Mouse (Mus musculus): Measurements from ENCODE around the gene Opn4. TPM values are rescaled to one million over a fixed set of nuclear protein-coding genes. Genes with fewer than 3 reads are reported as not detected.
A peak's percentile ranks its signal among the peaks of the same experiment; 100 is the strongest.

Gene Opn4
- polyA plus RNA-seq, 1 experiment from 2014 or later: not detected

DNA sequence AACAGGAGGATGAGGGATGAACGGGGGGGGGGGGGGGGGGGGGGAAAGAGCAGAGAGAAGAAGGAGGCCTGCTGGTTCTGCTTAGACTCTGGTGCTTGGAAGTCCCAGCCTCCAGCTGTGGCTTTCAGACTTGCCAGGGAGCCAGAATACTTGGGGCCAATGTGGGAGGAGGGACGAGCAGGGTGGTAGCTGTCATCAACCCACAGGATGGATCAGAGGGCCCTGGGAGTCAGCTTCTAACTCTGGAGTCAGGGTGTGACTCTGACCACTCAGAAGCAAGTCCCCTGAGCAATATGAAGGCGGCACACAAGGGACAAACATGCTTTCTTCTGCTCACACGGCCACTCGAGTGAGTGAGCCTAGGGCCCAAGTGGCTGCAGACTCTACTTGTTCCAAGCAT lies 35.3 kb downstream of the Opn4 start:
- Histone ChIP-seq H3K36me3 (ENCODE audit: insufficient read depth) (no peaks in the 10 kb centered on the region), H3K27ac (ENCODE audit: low read depth) (no peak overlapping the region), H3K9me3 (ENCODE audit: low read depth, low read length) (no peaks in the 10 kb centered on the region), H3K27me3 (ENCODE audit: insufficient read depth, low read length) (no peaks in the 10 kb centered on the region), H3K4me1 (ENCODE audit: insufficient read depth) (no peaks in the 10 kb centered on the region), H3K9ac (no peak overlapping the region), H3K4me2 (no peak overlapping the region), H3K4me3 (ENCODE audit: low read depth, low read length) (no peak overlapping the region)
- WGBS: 57% methylated on average over 5 of the region's 5 CpGs
- no peak for ATAC-seq (ENCODE audit: insufficient read depth)
- no peak for DNase-seq
- no peak for TF ChIP-seq CTCF (IDR thresholded peaks at IDR 0.05; ENCODE audit: low read depth)

- H3K4me2 ChIP-seq: no peak overlapping the region
- H3K9me3 ChIP-seq (ENCODE audit: low read depth, low read length): no peaks in the 10 kb centered on the region
- no peaks in the 10 kb centered on the region for H3K36me3 ChIP-seq (ENCODE audit: insufficient read depth)
- H3K9ac ChIP-seq: no peak overlapping the region
- TF ChIP-seq CTCF (IDR thresholded peaks at IDR 0.05; ENCODE audit: low read depth): peak; percentile 27
- WGBS: 7% methylated on average over 2 of the region's 2 CpGs
- no peak for ATAC-seq (ENCODE audit: insufficient read depth)
- H3K4me3 ChIP-seq (ENCODE audit: low read depth, low read length): no peak overlapping the region
- no peaks in the 10 kb centered on the region for H3K27me3 ChIP-seq (ENCODE audit: insufficient read depth, low read length)
- DNase-seq: no peak
- H3K4me1 ChIP-seq (ENCODE audit: insufficient read depth): no peaks in the 10 kb centered on the region
- H3K27ac ChIP-seq (ENCODE audit: low read depth): no peak overlapping the region
These were observed 37.5 kb downstream of the Opn4 start for GRCm38 (mm10) chr14:34562393-34562792.

- Histone ChIP-seq H3K4me3 (ENCODE audit: low read depth, low read length) (no peak overlapping the region), H3K4me1 (ENCODE audit: insufficient read depth) (no peaks in the 10 kb centered on the region), H3K36me3 (ENCODE audit: insufficient read depth) (no peaks in the 10 kb centered on the region), H3K9me3 (ENCODE audit: low read depth, low read length) (no peaks in the 10 kb centered on the region), H3K4me2 (no peak overlapping the region), H3K27ac (ENCODE audit: low read depth) (no peak overlapping the region), H3K27me3 (ENCODE audit: insufficient read depth, low read length) (no peaks in the 10 kb centered on the region), H3K9ac (no peak overlapping the region)
- 79% methylated on average over 8 of the region's 8 CpGs for WGBS
- no peak for ATAC-seq (ENCODE audit: insufficient read depth)
- no peak for DNase-seq
- no peak for TF ChIP-seq CTCF (IDR thresholded peaks at IDR 0.05; ENCODE audit: low read depth)
These were observed 38.3 kb downstream of the Opn4 start for GRCm38 (mm10) chr14:34561647-34562046.

GRCm38 (mm10) chr14:34558947-34559346 lies 41.0 kb downstream of the Opn4 start:
- DNase-seq: no peak
- H3K4me2 ChIP-seq: no peak overlapping the region

GRCm38 (mm10) chr14:34555211-34555610 lies 44.7 kb downstream of the Opn4 start:
- no peak for DNase-seq
- no peak for ATAC-seq (ENCODE audit: insufficient read depth)
- Histone ChIP-seq H3K4me1 (ENCODE audit: insufficient read depth) (no peaks in the 10 kb centered on the region), H3K9me3 (ENCODE audit: low read depth, low read length) (no peaks in the 10 kb centered on the region), H3K36me3 (ENCODE audit: insufficient read depth) (no peaks in the 10 kb centered on the region), H3K27ac (ENCODE audit: low read depth) (no peak overlapping the region), H3K4me2 (no peak overlapping the region), H3K9ac (no peak overlapping the region), H3K4me3 (ENCODE audit: low read depth, low read length) (no peak overlapping the region), H3K27me3 (ENCODE audit: insufficient read depth, low read length) (peaks cover 3% of the 10 kb centered on the region; the same call in 1 of the 2 replicates)
- WGBS: 68% methylated on average over 13 of the region's 13 CpGs
- no peak for TF ChIP-seq CTCF (IDR thresholded peaks at IDR 0.05; ENCODE audit: low read depth)

More at GRCm38 (mm10) chr14:34558947-34559346, 41.0 kb downstream of the Opn4 start:
- 84% methylated on average over 9 of the region's 9 CpGs for WGBS
- H3K27ac ChIP-seq (ENCODE audit: low read depth): no peak overlapping the region
- no peaks in the 10 kb centered on the region for H3K27me3 ChIP-seq (ENCODE audit: insufficient read depth, low read length)
- H3K4me3 ChIP-seq (ENCODE audit: low read depth, low read length): no peak overlapping the region
- H3K4me1 ChIP-seq (ENCODE audit: insufficient read depth): no peaks in the 10 kb centered on the region
- no peak overlapping the region for H3K9ac ChIP-seq
- ATAC-seq (ENCODE audit: insufficient read depth): no peak
- H3K36me3 ChIP-seq (ENCODE audit: insufficient read depth): no peaks in the 10 kb centered on the region
- no peaks in the 10 kb centered on the region for H3K9me3 ChIP-seq (ENCODE audit: low read depth, low read length)
- no peak for TF ChIP-seq CTCF (IDR thresholded peaks at IDR 0.05; ENCODE audit: low read depth)

- TF ChIP-seq CTCF (IDR thresholded peaks at IDR 0.05; ENCODE audit: low read depth): no peak
- Histone ChIP-seq H3K27me3 (ENCODE audit: insufficient read depth, low read length) (peaks cover 3% of the 10 kb centered on the region; the same call in 1 of the 2 replicates), H3K36me3 (ENCODE audit: insufficient read depth) (no peaks in the 10 kb centered on the region), H3K9me3 (ENCODE audit: low read depth, low read length) (no peaks in the 10 kb centered on the region), H3K4me1 (ENCODE audit: insufficient read depth) (no peaks in the 10 kb centered on the region), H3K27ac (ENCODE audit: low read depth) (no peak overlapping the region), H3K4me3 (ENCODE audit: low read depth, low read length) (no peak overlapping the region), H3K9ac (no peak overlapping the region), H3K4me2 (no peak overlapping the region)
- DNase-seq (no peak), ATAC-seq (ENCODE audit: insufficient read depth) (no peak)
- WGBS: 48% methylated on average over 3 of the region's 3 CpGs
These were observed 45.9 kb downstream of the Opn4 start for GRCm38 (mm10) chr14:34554047-34554446.

DNA sequence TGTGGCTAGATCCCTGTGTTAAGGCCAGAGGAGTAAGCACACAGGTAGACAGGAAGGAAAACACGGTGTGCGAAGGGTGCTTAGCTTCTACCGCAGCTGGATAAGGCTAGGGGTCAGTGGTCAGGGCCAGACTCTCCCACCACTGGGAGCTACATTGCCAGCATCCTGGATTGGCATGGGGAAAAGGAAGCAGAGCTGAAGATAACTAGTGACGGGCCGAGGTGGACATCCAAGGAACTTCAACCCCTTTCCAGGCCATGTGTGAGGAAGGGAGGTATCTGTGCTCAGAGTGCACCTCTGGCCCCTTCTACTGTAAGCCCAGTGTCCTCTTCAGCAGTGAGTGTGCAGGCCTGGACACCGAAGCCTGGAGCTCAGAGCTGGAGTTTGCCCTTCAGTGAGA lies 46.5 kb downstream of the Opn4 start:
- no peak for ATAC-seq (ENCODE audit: insufficient read depth)
- Histone ChIP-seq H3K36me3 (ENCODE audit: insufficient read depth) (no peaks in the 10 kb centered on the region), H3K4me2 (no peak overlapping the region), H3K4me1 (ENCODE audit: insufficient read depth) (no peaks in the 10 kb centered on the region), H3K9me3 (ENCODE audit: low read depth, low read length) (no peaks in the 10 kb centered on the region), H3K4me3 (ENCODE audit: low read depth, low read length) (no peak overlapping the region), H3K9ac (no peak overlapping the region), H3K27ac (ENCODE audit: low read depth) (no peak overlapping the region), H3K27me3 (ENCODE audit: insufficient read depth, low read length) (peaks cover 3% of the 10 kb centered on the region; the same call in 1 of the 2 replicates)
- no peak for TF ChIP-seq CTCF (IDR thresholded peaks at IDR 0.05; ENCODE audit: low read depth)
- 80% methylated on average over 6 of the region's 6 CpGs for WGBS
- no peak for DNase-seq

DNA sequence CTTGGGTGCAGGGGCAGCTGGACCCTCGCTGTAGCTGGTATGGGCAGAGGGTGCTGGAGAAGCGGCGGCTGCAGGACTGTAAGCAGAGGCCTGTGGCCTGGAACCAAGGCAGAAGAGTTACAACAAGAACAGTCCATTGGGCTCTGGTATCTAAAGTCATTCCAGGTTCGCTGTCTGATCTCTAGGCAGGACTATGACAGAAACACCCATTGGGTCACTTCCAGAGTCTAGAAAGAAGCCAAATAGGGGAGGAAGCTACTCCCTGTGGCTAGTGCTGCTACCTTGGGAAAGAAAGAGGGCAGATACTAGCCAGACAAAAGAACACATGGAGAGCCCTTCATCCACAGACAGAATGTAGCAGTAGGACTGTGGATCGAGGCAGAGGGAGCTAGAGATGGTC lies 47.7 kb downstream of the Opn4 start:
- H3K9me3 ChIP-seq (ENCODE audit: low read depth, low read length): no peaks in the 10 kb centered on the region
- H3K27ac ChIP-seq (ENCODE audit: low read depth): no peak overlapping the region
- ATAC-seq (ENCODE audit: insufficient read depth) (no peak), DNase-seq (no peak)
- no peak overlapping the region for H3K4me3 ChIP-seq (ENCODE audit: low read depth, low read length)
- H3K36me3 ChIP-seq (ENCODE audit: insufficient read depth): no peaks in the 10 kb centered on the region
- no peak for TF ChIP-seq CTCF (IDR thresholded peaks at IDR 0.05; ENCODE audit: low read depth)
- H3K4me2 ChIP-seq: no peak overlapping the region
- peaks cover 7% of the 10 kb centered on the region; the same call in 1 of the 2 replicates for H3K27me3 ChIP-seq (ENCODE audit: insufficient read depth, low read length)
- 78% methylated on average over 5 of the region's 5 CpGs for WGBS
- no peaks in the 10 kb centered on the region; the same call in 1 of the 2 replicates for H3K4me1 ChIP-seq (ENCODE audit: insufficient read depth)
- H3K9ac ChIP-seq: no peak overlapping the region

Data from lung, embryonic 14.5 days (tissue).